Mouse (Mus musculus) adrenal gland, postnatal 10 days (tissue): ENCODE measurements around the gene Dntt. TPM values are rescaled to one million over a fixed set of nuclear protein-coding genes. Genes with fewer than 3 reads are reported as not detected.

Source experiments
- DNase-seq: peaks from one replicate; pipeline ENCODE4 v3.0.0; 2021; ENCODE audit warnings: mixed read lengths
- total RNA-seq, 2 experiments: library from RNA; stranded (reverse); gene quantifications; 2 replicates each; pipeline ENCODE4 v1.2.3; 2021

The Dntt gene
- total RNA-seq, 2 experiments from 2014 or later = 0.21 TPM; not detected in 1

DNA sequence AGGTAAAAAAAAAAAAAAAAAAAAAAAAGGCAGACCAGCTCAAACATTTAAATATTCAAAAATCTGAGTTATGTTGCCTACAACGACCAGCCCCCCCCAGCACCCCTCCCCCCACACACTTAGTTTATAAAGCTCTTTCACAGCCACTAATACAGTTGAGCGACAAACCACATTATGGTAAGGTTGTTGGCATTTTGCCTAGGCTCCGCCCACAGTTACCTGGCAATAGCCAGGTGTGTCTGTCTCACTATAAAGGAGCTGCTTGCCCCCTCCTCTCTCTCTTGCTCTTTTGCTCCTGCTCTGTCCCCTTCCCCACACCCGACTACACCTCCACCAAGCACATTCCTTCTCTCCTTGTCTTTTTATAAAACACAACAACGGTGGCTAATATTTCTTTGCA lies 17.4 kb upstream of the Dntt start:
- DNase-seq = no peak

DNA sequence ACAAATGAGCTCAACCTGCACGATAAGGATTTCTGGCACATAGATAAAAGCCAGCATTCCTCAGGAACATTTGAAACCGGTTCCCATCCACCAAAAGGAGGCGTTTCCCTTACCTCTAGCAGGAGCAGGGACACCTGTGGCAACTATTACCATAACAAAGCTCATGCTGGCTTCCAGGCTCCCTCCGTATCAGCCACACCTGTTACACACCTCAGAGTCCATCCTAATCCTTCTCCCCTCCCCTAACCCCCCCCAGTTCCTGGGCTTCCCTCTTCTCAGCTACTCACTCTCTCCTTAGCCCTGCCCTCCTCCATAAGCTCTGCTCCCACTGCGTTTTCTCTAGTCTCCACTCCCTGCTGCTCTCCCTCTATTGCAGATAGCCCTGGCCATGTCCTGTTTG lies 15.5 kb upstream of the Dntt start:
- DNase-seq = no peak

DNA sequence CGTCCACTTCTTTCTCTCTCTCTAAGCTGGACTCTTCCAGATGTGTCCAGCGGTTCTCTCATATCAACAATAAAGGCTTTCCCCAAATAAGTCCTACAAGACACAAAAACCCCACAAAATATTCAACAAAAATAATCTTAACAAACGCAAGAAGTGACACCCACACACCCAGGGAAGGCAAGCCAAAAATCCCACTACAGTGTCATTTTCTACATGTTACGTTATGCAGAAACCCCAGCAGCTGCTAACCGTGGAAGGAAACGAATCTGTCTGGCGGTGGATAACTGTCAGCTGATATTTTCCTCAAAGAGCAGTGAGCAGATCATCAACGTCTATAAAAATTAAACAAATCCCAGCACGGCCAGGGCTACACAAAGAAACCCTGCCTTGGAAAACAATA lies 15.1 kb upstream of the Dntt start:
- DNase-seq = no peak

DNA sequence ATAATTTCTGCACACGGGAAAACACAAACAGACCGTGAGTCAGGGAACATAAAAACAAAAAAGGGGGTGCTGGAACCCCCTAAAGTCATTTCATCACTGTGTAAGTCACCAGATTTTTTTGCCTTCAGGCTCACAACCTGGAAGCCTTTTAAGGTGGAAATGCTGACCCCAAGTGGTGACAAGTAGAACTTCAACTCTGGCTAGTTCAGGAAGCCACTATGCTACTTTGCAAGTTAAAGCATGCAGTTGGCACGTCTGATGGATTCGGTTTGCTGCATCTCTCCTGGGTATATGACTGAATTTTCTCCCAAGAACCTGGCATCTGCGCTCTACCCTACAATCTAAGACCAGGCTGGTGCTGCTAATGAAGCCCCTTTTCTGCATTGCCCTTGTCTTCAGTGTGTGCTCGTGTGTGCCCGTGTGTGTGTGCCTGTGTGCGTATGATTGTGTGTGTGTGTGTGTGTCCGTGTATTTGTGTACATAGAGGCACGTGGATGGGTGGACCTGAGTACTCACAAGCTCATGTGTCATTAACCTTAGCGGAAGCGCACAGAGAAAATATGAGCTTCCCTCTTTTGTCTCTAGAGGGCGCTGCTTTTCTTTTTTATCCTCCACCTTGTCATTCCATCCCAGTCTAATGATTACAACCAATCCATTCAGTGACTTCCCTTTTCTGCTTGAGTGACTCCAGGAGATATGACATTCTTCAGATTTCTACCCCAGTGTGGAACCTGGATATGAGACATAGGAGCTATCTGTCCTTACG lies 12.9 kb upstream of the Dntt start:
- peak; percentile 54 for DNase-seq

GRCm38 (mm10) chr19:41019164-41019675 lies 9.9 kb upstream of the Dntt start:
- no peak for DNase-seq

DNA sequence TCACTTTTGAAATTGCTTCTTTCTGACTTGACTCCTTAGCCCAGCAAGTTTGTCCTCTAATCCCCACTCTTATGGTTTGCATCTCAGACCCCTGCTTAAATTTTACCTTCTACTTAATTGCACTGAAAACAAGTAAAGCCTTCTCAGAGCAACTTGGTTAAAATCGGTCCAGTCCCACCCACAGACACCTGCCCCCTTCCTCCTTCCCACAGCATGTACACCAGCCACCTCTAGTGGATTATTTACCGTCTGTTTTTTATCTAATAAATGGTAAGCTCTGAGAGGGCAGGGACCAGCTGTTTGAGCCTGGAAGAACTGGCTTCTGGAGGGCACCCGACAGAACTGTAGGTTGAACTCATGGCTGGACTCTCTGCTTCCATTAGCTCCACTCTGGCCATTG lies 8.5 kb upstream of the Dntt start:
- DNase-seq = no peak

GRCm38 (mm10) chr19:41022244-41022643 lies 6.8 kb upstream of the Dntt start:
- DNase-seq = no peak

GRCm38 (mm10) chr19:41026551-41026950 lies 2.5 kb upstream of the Dntt start:
- DNase-seq = no peak

- DNase-seq = no peak
These were observed 2.1 kb upstream of the Dntt start for GRCm38 (mm10) chr19:41027024-41027423.

- no peak for DNase-seq
These were observed 1.5 kb upstream of the Dntt start for GRCm38 (mm10) chr19:41027601-41028000.

DNA sequence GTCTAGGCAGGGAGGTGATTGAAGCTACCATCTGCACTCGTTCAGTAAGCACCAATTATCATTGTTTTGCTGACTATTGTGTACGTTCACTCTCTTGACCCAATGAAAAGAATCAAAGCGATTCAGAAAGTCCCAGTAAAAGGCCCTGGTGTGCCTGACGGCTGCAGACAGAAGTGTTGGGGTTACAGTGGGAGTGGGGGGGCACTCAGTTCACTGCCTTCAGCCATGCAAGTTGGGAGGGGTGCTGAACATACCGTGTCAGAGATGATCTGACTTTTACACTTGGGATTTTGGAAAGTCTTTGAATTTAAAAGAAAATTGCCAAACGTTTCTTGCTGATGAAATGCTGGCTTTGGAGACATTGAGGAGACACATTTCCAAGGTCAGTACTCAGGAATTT lies 1.1 kb downstream of the Dntt start:
- DNase-seq = no peak

DNA sequence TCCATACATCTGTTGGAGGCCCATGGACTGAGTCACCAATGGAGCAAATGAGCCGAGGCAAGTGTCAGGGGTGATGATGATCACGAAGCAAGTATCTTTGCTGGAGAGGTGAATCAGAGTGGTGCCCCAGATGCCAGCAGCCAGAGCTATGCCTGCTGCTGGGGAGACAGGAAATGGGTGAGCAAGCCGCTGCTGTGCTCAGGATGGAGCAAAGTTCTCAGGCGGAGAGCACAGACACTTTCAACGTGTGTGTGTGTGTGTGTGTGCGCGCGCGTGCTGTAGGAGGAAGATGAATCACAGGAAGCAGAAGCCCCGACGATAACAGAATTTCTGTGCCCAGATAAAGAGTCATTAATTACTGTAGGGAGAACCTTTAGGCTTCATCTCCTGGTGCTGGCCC lies 1.9 kb downstream of the Dntt start:
- DNase-seq = peak; percentile 7

DNA sequence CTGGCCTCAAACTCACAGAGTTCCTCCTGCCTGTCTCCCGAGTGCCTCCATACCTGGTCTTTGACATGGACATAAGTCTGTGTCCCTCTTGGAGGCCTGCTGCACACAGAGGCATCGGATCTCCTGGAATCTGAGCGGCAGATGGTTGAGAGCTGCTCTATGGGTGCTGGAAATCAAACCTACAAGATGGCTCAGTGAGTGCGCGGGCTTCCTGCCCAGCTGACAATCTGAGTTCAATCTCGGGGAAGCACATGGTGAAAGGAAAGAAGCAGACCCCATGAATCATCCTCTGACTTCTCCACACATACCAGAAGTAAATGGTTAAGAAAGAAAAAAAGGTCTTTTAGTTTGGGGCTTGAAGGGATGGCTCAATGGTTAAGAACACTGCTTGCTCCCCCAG lies 2.8 kb downstream of the Dntt start:
- no peak for DNase-seq

- DNase-seq = no peak
These were observed 6.9 kb downstream of the Dntt start for GRCm38 (mm10) chr19:41035809-41036551.

DNA sequence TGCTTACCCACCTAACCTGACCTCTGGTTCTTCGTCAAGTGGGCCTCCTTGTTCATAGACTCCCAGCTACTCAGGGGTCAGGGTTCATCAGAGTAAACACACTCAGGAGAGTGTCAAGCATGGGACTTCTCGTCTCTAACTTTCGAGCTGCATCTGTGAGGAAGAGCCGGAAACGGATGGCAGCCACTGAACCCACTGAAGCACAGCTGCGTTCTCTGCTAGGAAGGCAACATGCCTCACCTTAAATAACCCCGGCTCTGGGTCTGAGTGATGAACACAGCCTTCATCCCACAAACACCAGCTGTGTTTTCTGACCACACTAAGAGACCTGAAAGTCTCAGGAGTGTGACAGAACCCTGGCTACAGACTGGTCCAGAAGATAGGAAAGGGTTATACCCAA lies 10.0 kb downstream of the Dntt start:
- DNase-seq = no peak

DNA sequence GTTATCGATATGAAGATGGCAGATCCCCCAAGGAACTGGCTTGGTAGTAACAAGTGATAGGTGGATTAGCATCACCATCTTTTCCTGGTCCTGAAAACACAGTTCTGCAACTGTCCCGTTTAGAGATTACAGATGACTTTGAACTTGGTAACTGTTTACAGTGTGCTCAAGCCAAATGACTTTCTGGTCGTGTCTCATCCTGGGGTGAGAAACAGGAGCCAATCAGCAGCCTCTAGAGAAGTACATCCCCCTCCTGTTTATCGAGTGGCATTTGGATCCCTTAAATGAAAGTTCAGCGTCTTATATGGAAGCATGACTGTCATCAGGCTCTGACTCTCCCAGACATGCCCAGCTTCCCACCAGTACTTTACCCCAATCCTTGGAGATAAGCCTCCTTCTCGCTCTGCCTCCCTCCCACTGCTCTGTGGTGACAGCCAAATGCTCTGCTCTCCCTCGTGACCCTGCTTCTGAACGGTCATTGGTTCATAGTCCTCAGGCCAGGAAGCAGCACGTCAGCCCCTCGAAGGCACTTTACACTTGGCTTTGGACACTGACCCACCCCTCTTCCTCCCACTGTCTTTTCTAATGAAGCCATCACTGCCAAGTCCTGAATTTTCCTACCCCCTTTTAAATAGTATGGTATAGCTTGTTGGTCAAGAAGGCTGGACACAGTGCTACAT lies 16.2 kb downstream of the Dntt start:
- no peak for DNase-seq

DNA sequence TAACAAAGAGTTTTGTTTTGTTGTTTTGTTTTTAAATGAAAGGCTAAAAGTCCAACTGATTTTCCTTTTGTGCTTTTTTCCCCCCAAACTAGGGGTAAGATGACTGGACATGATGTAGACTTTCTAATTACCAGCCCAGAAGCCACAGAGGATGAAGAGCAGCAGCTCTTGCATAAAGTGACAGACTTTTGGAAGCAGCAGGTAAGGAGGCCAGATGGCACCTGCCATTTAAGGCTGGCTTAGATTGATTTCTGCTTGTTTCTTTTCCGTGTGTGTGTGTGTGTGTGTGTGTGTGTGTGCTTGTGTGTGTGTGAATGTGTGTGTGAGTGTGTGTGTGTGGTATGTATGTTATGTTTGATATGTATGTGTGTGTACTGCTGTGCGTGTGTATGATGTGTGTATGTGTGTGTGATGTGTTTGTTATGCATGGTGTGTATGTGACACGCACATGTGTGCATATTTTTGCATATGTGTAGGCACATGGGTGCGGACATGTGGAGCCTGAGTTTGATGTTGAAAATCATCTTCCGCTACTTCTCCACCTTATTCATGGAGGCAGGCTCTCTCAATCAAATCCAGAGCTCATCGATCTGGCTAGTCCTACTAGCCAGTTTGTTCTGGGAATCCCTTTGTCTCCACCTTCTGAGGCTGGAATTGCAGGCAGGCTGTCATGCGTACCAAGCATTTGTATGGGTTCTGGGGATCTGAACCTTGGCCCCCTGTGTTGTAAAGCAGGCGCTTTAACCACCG lies 18.5 kb downstream of the Dntt start:
- DNase-seq = no peak

DNA sequence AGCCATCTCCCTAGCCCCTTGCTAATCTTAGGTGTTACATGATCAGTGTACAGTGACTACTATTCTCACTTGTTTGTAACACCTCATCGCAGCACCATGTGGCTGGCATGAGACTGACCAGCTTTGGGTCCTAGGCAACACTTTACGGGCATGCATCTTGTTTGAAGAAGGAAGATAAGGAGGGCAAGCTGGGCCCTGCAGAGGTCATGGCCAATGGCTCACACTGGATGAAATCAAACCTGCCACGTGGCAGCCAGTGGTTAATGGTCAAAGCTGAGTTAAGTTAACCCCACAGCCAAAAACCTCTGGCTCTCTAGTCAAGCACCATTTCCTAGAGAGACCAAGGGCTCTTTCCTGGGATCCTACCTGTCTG lies 19.1 kb downstream of the Dntt start:
- DNase-seq = no peak

GRCm38 (mm10) chr19:41051714-41052113 lies 22.6 kb downstream of the Dntt start:
- DNase-seq = no peak

DNA sequence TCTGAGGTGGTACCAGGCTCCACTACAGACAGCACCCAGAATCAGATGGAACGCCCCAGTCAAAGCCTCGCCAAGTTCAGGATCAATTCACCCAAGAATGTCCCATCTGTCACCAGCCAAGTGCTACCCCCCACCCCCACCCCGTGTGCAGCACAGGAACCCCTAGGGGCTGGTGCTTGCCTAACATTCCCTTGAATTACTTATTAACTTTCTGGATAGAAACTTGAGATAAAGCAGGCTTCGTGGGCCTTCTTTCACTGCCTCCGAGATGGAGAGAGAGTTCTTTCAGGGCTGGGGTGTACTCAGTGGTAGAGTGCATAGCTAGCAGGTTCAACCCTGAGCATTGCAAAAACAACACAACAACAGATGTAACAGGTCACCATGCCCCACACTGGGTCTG lies 23.2 kb downstream of the Dntt start:
- DNase-seq = no peak

- DNase-seq = peak; percentile 45
These were observed 24.5 kb downstream of the Dntt start for GRCm38 (mm10) chr19:41053530-41053929.

DNA sequence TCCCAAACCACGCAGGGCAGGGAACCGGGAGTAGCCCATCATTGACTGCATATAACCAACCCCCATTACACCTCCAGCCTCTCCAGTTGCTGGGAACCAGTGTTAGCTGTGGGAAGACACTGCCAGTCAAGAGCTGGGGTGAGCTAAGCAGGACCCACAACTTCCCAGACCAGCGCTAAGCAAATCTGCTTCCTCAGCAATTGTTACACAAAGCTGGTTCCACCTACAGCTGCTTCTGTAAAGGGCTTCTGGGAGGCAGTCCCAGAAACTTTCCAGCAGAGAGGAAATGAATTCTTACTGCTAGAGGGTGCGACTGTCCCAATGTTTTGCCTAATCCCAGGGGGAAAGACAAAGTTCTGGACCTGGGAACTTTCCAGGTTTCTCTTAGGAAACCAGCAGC lies 25.6 kb downstream of the Dntt start:
- no peak for DNase-seq
